Mouse (Mus musculus) frontal cortex, postnatal 25 days (tissue): ENCODE measurements around the gene Lrrc8a.

Source experiments
- DNase-seq, 2 experiments: peaks; one replicate each; pipeline ENCODE4 v3.0.0; 2022; ENCODE audit warnings: low spot score in 2 of 2

Lrrc8a gene

DNA sequence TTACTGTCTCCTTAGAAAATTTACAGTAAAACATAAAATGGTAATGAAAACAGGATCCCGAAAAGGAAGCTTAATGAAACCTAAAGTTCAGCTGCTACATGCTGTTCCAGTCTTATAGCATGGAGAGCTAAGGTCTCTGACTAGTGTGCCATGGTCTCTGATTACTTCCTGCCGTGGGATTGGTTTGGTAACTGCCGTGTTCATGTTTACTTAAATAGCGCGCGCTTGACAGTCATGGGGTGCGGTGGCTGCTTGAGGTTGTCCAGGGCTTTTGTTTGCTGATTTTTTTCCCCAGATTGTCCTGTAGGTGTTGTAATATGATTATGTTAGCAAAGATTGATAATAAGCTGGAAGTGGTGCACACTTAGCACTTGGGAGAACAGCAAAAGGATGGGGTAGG, 68.6 kb downstream of the Lrrc8a start:
- no peak for DNase-seq

DNA sequence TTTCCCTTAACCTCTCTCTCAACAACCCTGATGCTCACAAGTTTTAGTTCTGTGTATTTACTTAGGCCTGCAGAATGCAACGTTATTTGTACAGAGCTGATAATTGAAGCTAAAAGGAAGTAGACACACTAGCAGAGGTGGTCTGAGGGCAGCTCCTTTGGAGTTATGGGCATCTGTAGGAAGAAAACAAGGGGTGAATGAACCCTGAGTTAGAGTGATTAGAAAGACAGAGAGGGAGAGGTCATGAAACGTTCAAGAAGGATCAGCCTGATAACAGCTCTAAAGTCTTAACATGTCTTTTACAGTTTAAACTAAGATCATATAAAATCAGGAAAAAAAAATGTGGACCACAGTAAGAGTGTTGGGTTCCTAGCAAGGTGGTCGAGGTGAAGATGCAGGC, 71.8 kb downstream of the Lrrc8a start:
- DNase-seq, result no peak

GRCm38 (mm10) chr2:30311481-30311880, 74.0 kb downstream of the Lrrc8a start:
- DNase-seq, result no peak
